ENCODE assay signal across 8 mouse cellular contexts in the genomic region with DNA sequence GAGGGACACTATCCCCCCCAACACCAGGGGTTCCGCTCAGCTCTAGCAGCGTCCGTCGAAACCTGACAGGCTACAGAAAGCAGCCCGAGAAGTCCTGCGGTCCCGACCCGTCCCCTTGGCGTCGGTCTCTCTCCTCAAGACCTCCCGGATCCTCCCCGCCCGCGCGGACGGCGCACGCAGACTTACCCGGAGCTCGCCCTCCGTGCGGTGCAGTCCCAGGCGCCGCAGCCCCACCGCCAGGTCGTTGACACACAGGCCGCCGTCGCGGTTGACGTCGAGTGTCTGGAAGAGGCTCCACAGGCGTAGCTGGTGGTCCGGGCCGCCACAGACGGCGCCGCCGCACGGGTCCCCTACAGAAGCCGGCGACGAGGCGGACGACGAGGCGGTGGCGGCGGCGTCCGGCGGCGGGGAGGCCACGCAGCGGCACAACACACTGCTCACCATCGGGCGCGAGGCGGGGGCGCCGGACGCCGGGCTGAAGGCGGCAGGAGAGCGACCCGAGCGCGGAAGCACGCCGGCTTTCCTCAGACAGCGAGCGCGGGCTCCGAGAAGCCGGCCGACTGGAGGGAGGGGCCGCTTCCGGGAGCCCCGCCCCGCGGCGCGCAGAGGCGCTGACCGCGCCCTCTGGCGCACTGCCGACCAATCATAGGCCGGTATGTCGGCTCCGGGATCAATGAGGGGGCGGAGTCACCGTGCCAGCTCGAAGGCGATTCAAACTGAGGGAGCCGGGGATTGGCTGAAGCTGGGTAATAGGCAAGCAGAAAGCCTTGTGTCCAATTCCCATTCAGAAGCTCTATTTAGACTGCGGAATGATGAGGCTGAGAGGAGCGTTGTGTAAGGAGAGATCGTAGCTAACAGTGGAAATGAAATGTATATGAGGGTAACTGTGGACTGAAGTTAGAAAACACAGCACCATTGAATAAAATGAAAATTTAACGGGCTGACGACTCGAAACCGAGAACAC. TPM values are rescaled to one million over a fixed set of nuclear protein-coding genes. Genes with fewer than 3 reads are reported as not detected.
DNase-seq lines count a peak whose midpoint lies in the region; ATAC-seq and TF ChIP-seq lines count a peak whose summit lies in the region.

A gene (minus strand): TSS at position 565 of the 964 bp plus-strand sequence.

- WGBS in cerebellum, adult 2 months, result under 1% methylated on average over 102 of the region's 103 CpGs
- under 1% methylated on average over 102 of the region's 103 CpGs for WGBS in lung, embryonic 16.5 days

- H3K4me2 ChIP-seq in lung, embryonic 16.5 days (ENCODE audit: low read depth, low read length), result peak within 1 kb of the TSS; percentile 68

- peak within 1 kb of the TSS; percentile 92 for H3K9ac ChIP-seq in MEL (ENCODE audit: control insufficient read depth, low read depth, low read length, poor library complexity, severe bottlenecking)
- H3K9ac ChIP-seq in lung, embryonic 16.5 days (ENCODE audit: low read length), result peak within 1 kb of the TSS; percentile 81

- peaks cover 0 to 16% of the 10 kb centered on the region in 2 experiments for H3K4me1 ChIP-seq in MEL (ENCODE audit: control insufficient read depth in 1 of 2, insufficient read depth in 2 of 2, low read length in 2 of 2)
- peaks cover 10% of the 10 kb centered on the region; the same call in 1 of the 2 replicates for H3K4me1 ChIP-seq in cerebellum, adult 2 months (ENCODE audit: control insufficient read depth, insufficient read depth, low read length)
- peaks cover 27% of the 10 kb centered on the region for H3K4me1 ChIP-seq in lung, embryonic 16.5 days (replicated peaks; ENCODE audit: control insufficient read depth, insufficient read depth, low read length)

- H3K27me3 ChIP-seq in MEL (ENCODE audit: control insufficient read depth in 1 of 2, insufficient read depth in 2 of 2, low read length in 2 of 2), result no peaks in the 10 kb centered on the region
- H3K27me3 ChIP-seq in cerebellum, adult 2 months (ENCODE audit: control insufficient read depth, insufficient read depth, low read length), result no peaks in the 10 kb centered on the region
- H3K27me3 ChIP-seq in lung, embryonic 16.5 days (ENCODE audit: control insufficient read depth, insufficient read depth, low read depth, low read length), result no peaks in the 10 kb centered on the region

- H3K27ac ChIP-seq in MEL (ENCODE audit: control insufficient read depth, low read depth, low read length), result peak within 1 kb of the TSS; percentile 99
- peak within 1 kb of the TSS; percentile 81; the same call in 1 of the 2 replicates for H3K27ac ChIP-seq in cerebellum, adult 2 months (ENCODE audit: insufficient read depth, low read length)
- H3K27ac ChIP-seq in lung, embryonic 16.5 days (ENCODE audit: low read length), result peak within 1 kb of the TSS; percentile 98

- peak; percentile 97 for DNase-seq in MEL (ENCODE audit: low read depth, low spot score)
- DNase-seq in cerebellum, adult 2 months, result peak; percentile 97 to 98
- peak; percentile 98 for DNase-seq in forelimb bud, embryonic 11.5 days (ENCODE audit: low read depth, low spot score)
- DNase-seq in layer of hippocampus, adult 9-10 months (ENCODE audit: low spot score), result peak; percentile 94
- DNase-seq in ovary, postnatal 10 days (ENCODE audit: low spot score), result peak; percentile 90
- peak; percentile 96 for DNase-seq in thymus, postnatal 10 days (ENCODE audit: low spot score in 2 of 2)

- peaks cover 0 to 30% of the 10 kb centered on the region in 2 experiments; a peak in 2 of 4 replicates for H3K36me3 ChIP-seq in MEL (ENCODE audit: control insufficient read depth in 1 of 2, insufficient read depth in 2 of 2, low read length in 2 of 2)
- no peaks in the 10 kb centered on the region for H3K36me3 ChIP-seq in lung, embryonic 16.5 days (ENCODE audit: control insufficient read depth, insufficient read depth, low read length)

- peak; percentile 80 to 84 for ATAC-seq in hematopoietic stem cell, adult 5-6 weeks (replicated peaks in 1 of 2; ENCODE audit: insufficient read depth in 1 of 2, low FRiP score in 2 of 2, low TSS enrichment in 1 of 2, low read depth in 1 of 2, poor library complexity in 2 of 2, severe bottlenecking in 2 of 2)
- peak; percentile 87 for ATAC-seq in lung, embryonic 16.5 days (ENCODE audit: low read depth)

- peak; percentile 51 to 86 for TF ChIP-seq POLR2A in MEL (IDR thresholded peaks at IDR 0.05; ENCODE audit: control insufficient read depth in 1 of 2, insufficient read depth in 1 of 2, low read depth in 1 of 2, low read length in 2 of 2, poor library complexity in 1 of 2)
- TF ChIP-seq POLR2A in cerebellum, adult 2 months (IDR thresholded peaks at IDR 0.05; ENCODE audit: borderline replicate concordance, insufficient read depth, low read length), result peak; percentile 43; the same call in 1 of the 2 replicates

- TF ChIP-seq RAD21 in MEL (IDR thresholded peaks at IDR 0.05; ENCODE audit: low read depth, low read length), result no peak

- H3K4me3 ChIP-seq in MEL (ENCODE audit: control insufficient read depth in 1 of 2, insufficient read depth in 1 of 2, low read depth in 2 of 2, low read length in 2 of 2), result peak within 1 kb of the TSS; percentile 66 to 92
- H3K4me3 ChIP-seq in cerebellum, adult 2 months (replicated peaks; ENCODE audit: insufficient read depth, low read depth, low read length), result peak within 1 kb of the TSS; percentile 69
- H3K4me3 ChIP-seq in lung, embryonic 16.5 days (ENCODE audit: low read length), result peak within 1 kb of the TSS; percentile 80

- H3K79me2 ChIP-seq in MEL (ENCODE audit: control insufficient read depth, insufficient read depth, low read length, poor library complexity), result peaks cover 53% of the 10 kb centered on the region

- no peak for TF ChIP-seq EP300 in MEL (IDR thresholded peaks at IDR 0.05; ENCODE audit: low read depth in 1 of 2, low read length in 2 of 2)

- TF ChIP-seq CTCF in MEL (IDR thresholded peaks at IDR 0.05 in 2 of 3, conservative IDR thresholded peaks at IDR 0.05 in 1 of 3; ENCODE audit: control insufficient read depth in 1 of 3, insufficient read depth in 1 of 3, low read depth in 2 of 3, low read length in 3 of 3, poor library complexity in 1 of 3, severe bottlenecking in 1 of 3), result no peak
- TF ChIP-seq CTCF in cerebellum, adult 2 months (IDR thresholded peaks at IDR 0.05; ENCODE audit: borderline replicate concordance, insufficient read depth, low read depth, low read length), result no peak

- no peaks in the 10 kb centered on the region for H3K9me3 ChIP-seq in MEL (replicated peaks; ENCODE audit: insufficient read depth, low read length)
- no peaks in the 10 kb centered on the region for H3K9me3 ChIP-seq in lung, embryonic 16.5 days (ENCODE audit: control insufficient read depth, low read length)

TF ChIP-seq in MEL, 35 proteins besides CTCF, POLR2A, EP300 and RAD21:
- TF ChIP-seq POLR2AphosphoS2 (IDR thresholded peaks at IDR 0.05; ENCODE audit: low read length), result peak; percentile 89; the same call in 1 of the 2 replicates
- TF ChIP-seq CHD1 (IDR thresholded peaks at IDR 0.05; ENCODE audit: low read depth, low read length), result no peak
- TF ChIP-seq MAZ (IDR thresholded peaks at IDR 0.05; ENCODE audit: low read depth, low read length), result peak; percentile 88
- peak; percentile 89; the same call in 1 of the 2 replicates for TF ChIP-seq MXI1 (IDR thresholded peaks at IDR 0.05; ENCODE audit: low read depth, low read length)
- no peak for TF ChIP-seq POLR2AphosphoS5 (IDR thresholded peaks at IDR 0.05; ENCODE audit: borderline replicate concordance, low read depth, low read length)
- TF ChIP-seq ETS1 (IDR thresholded peaks at IDR 0.05; ENCODE audit: low read depth, low read length), result no peak
- TF ChIP-seq HCFC1 (IDR thresholded peaks at IDR 0.05; ENCODE audit: low read depth, low read length), result peak; percentile 71
- TF ChIP-seq MYB (IDR thresholded peaks at IDR 0.05; ENCODE audit: low read depth, low read length), result no peak
- peak; percentile 59 for TF ChIP-seq TBP (IDR thresholded peaks at IDR 0.05; ENCODE audit: low read depth, low read length)
- TF ChIP-seq KAT2A (conservative IDR thresholded peaks at IDR 0.05; ENCODE audit: low read depth, low read length), result no peak; the same call in 1 of the 2 replicates
- TF ChIP-seq ELF1 (IDR thresholded peaks at IDR 0.05; ENCODE audit: low read depth, low read length), result peak; percentile 80
- TF ChIP-seq MEF2A (IDR thresholded peaks at IDR 0.05; ENCODE audit: extremely low read depth, insufficient replicate concordance, low read depth, low read length, poor library complexity, severe bottlenecking), result no peak
- TF ChIP-seq NELFE (IDR thresholded peaks at IDR 0.05; ENCODE audit: low read depth, low read length), result peak; percentile 67
- 0 out of 2 replicates have a peak, but pooled peaks have one; percentile 29 for TF ChIP-seq NRF1 (IDR thresholded peaks at IDR 0.05; ENCODE audit: insufficient read depth, low read depth, low read length, poor library complexity, severe bottlenecking)
- no peak for TF ChIP-seq ZKSCAN1 (IDR thresholded peaks at IDR 0.05; ENCODE audit: low read depth, low read length)
- no peak for TF ChIP-seq BHLHE40 (IDR thresholded peaks at IDR 0.05; ENCODE audit: borderline replicate concordance, low read depth, low read length)
- TF ChIP-seq ZMIZ1 (IDR thresholded peaks at IDR 0.05; ENCODE audit: low read depth, low read length), result 0 out of 2 replicates have a peak, but pooled peaks have one; percentile 37
- 0 out of 2 replicates have a peak, but pooled peaks have one; percentile 61 for TF ChIP-seq UBTF (IDR thresholded peaks at IDR 0.05; ENCODE audit: borderline replicate concordance, insufficient read depth, low read depth, low read length)
- TF ChIP-seq SIN3A (IDR thresholded peaks at IDR 0.05; ENCODE audit: low read length), result peak; percentile 71

RNA-seq across cellular contexts. Expression of the gene that starts here (rescaled TPM):
- total RNA-seq in MEL (2012; rRNA removed), result 28.1 and 32.5 TPM in 2 replicates
- polyA plus RNA-seq in MEL (2012; ENCODE audit: insufficient read depth in 1 of 2, insufficient read length in 2 of 2, low read depth in 1 of 2, low replicate concordance in 2 of 2, missing spikeins in 1 of 2), result 10 to 100 TPM in 1 of 2 experiments, not detected in 1; 22.3 TPM
- polyA plus RNA-seq in cerebellum, adult 2 months (2012; rRNA removed), result 67.0 and 76.2 TPM in 2 replicates
- total RNA-seq in hematopoietic stem cell, adult 5-6 weeks (2017), result 10.8 and 22.3 TPM in 2 replicates
- 16.0 and 17.5 TPM in 2 replicates for polyA plus RNA-seq in lung, embryonic 16.5 days (2015; fragmentation: Nextera tagmentation; extraction: Ambion mirVana)

Comparison
In these comparisons a context has a peak if more than half of its experiments do, and no peak if none do; other contexts are left out.
1. Peak in every context shown above with its lines: DNase-seq, ATAC-seq, H3K4me3 ChIP-seq and H3K27ac ChIP-seq.